Mouse (Mus musculus): ENCODE data around the gene Uap1l1.

DNA sequence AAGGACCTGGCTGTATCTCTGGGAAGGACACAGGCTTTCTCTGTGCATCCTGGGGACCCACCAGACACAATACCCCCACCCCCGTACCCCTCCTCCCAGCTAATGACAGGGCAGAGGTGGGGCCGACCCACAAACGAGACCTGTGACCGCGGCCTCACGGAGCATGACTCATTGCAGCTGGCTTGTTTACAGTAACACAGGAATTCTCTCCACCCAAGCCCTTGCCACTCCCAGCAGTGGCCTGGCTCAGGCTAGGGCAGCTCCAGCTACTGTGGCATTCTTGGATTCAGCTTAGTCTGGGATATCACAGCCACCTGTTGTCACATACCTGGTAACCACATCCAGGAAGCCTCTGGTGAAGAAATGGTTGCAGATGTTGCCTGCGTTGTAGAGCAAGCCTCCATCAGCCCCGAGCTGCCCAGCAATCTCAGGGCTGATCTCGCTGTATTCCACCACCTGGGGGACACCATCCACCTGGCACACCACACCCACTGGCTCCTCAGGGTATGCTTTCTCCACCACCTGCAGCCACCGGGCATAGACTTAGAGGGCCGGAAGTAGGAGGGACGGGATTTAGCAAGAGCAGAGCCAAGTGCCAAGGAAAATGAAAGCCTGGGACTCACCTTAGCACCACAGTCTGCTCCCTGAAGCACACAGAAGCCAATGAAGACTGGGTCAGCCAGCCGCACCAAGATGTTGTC is 1.9 kb downstream of the Uap1l1 start:
- TF ChIP-seq POLR2A (IDR thresholded peaks at IDR 0.05; ENCODE audit: borderline replicate concordance, control insufficient read depth, low read depth, low read length) = no peak
- TF ChIP-seq CTCF (IDR thresholded peaks at IDR 0.05; ENCODE audit: control insufficient read depth, insufficient read depth, low read length) = no peak
